Mouse (Mus musculus): ENCODE data around the gene Cpne5.
A peak's percentile ranks its signal among the peaks of the same experiment; 100 is the strongest.

The Cpne5 gene

DNA sequence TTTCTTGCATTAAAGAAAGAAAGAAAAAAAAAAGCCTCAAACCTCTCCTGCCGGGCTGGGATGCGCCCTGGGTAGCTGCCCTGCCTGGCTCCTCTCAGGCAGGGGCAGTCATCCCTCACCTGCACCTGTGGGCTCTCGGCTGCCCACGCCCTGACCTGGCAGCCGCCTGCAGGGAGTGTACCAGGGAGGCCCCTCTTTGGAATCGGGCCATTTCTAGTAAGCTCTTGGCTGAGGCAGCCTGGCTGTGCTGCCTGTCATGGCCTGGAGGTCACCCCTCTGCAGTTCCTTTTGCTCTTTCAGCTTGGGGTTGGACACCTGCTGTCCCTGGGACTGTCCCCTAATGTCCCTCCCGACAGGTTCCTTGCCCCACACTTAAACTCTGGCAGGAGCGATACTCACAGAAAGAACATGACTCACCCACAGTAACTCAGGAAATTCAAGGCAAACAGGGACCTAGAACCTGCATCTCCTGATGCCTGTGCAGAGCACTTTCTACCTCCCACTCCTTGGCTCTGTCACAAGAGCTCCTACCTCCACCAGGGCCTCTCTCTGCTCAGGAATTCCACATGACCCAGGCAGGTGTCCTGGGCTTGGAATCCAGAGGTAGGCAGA lies 71.9 kb downstream of the Cpne5 start:
- no peak for DNase-seq

GRCm38 (mm10) chr17:29165452-29165851 lies 72.5 kb downstream of the Cpne5 start:
- no peak for DNase-seq

DNA sequence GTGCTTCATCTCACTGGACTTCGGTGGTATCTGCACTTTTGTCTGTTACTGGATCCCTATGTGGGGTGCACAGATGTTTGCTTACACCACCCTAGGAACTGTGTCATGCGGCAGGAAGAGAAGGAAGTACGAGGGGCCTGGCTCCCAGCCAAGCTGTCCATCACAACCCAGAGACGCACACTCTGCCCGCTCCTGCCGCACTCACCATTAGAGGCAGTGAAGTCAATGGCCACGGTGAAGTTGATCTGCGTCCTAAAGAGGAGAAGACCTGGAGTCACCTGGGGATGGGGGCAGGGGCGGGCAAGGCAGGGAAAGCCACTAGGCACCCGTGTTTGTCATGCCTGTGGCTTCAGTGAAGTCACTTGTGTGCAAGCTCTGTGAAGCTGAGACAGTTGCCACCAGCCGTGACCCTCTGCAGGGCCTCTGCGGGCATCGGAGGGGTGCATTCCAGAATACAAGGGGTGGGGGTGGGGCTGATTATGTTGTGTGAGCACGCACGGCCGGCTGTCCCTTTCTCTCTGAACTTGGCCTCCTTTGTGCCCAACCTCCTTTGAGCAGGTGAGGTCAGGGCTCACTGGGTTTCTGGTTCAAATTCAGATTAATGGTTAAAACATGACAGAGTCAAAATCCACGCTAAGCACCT lies 73.4 kb downstream of the Cpne5 start:
- peak in 1 of 2 experiments; percentile 54 for DNase-seq

DNA sequence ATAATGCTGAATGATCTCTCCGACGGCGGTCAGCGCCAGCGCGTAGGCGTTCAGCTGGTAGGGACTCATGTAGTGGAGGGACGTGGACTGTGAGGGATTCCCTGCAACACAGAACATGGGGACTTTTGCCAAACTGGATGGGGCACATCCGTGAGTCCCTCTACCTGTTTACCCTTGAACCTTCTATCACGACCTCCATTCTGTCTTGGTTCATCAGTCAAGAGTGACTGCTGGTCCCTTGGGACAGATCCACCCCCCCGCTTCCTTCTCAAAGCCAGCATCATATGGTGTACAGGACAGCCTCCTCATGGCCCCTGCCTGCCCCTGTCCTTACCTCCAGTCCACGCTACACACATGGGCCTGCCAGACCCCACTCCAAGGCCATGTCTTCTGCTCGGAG lies 75.6 kb downstream of the Cpne5 start:
- peak in 1 of 2 experiments; percentile 39 for DNase-seq

DNA sequence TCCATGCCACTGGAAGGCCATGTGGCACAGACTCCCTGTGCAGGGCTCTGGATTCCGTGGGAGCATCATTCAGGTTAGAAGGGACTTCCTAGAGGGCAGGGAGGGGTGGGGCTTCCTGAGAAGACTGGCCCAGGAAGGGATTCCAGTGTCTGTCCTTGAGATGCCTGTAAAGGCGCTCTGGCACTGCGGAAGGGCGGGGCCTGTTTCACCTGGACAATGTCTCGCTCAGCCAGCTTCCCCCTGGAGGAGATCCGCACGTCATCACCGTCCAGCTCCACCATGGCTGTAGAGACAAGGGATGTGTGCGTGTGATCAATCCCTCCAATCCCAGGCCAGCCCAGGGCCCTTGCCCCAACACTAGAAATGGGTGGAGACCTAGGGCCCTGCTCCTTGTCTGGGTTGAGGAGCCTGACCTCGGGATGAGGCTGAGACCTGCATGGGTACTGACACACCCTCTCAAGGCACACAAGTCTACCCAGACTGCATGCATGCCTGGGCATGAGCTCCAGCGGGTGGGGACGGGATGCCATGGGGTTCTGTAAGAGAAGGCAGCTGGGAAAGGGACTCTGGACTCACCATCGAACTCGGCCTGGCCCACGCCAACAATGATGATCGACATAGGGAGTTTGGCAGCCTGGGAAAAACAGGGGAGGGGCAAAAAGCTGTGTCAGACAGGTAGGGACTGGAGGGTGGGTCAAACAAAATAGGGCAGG lies 78.1 kb downstream of the Cpne5 start:
- DNase-seq = no peak

GRCm38 (mm10) chr17:29159320-29159719 lies 78.6 kb downstream of the Cpne5 start:
- no peak for DNase-seq

- no peak for DNase-seq
Measured at GRCm38 (mm10) chr17:29158899-29159298, 79.1 kb downstream of the Cpne5 start.

DNA sequence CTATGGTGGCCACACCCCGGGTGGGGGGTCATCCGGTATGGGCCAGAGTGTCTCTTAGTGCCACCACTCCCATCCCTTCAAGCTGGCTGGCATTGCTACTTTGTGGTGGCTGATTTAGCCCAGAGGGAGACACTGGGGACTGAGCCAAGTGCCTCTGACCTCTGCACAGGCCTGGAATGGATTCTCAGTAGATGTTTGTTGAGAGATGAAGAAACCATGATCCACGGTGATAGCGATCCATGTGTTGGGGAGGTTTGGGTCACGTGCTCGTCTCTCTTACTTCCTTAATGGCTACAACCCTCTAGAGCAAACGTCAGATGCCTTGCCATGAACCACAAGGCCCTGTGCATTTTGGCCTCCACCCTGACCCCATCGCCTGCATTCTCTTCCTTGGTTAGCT lies 81.1 kb downstream of the Cpne5 start:
- no peak for DNase-seq

GRCm38 (mm10) chr17:29156396-29156795 lies 81.6 kb downstream of the Cpne5 start:
- no peak for DNase-seq

GRCm38 (mm10) chr17:29155355-29156135 lies 82.4 kb downstream of the Cpne5 start:
- no peak for DNase-seq

DNA sequence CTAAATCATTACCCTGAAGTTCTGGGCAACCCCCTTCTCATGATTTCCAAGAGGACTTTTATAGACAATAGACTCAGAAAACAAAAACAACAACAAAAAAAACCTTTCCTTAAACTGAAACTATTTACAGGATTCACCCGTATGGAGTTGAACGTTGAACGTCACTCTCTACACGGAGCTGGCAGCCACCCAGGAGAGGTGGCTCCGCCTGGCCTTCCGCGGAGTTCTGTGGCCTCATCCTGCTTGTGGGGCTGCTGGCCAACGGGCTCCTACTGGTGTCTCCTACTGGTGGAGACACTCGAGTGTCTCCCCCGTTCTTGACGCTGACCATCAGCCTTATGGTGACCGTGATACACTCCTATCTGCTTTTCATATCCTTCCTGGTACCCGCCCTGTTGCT lies 83.7 kb downstream of the Cpne5 start:
- no peak for DNase-seq

GRCm38 (mm10) chr17:29152547-29152946 lies 85.4 kb downstream of the Cpne5 start:
- DNase-seq = no peak

DNA sequence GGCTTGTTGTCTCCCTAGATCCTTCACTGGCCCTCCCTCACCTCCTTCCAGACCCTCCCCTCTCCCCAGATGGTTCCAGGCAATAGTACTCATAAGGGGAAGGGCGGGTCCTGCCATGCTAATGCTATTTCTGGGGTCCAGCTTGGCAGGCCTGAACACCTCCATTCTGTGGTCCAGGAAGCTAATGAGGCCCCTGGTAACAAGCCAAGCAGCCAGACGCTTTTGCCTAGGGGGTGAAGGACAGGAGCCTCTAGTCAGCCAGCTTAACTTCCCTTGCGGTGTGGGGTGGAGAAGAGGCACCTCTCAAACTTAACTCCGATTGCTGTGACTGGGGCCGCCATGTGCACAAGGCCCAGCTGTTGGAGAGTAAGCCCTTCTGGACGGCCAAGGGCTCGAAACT lies 88.2 kb downstream of the Cpne5 start:
- DNase-seq = no peak

- DNase-seq = no peak
Measured at GRCm38 (mm10) chr17:29147773-29148172, 90.2 kb downstream of the Cpne5 start.

- no peak for DNase-seq
Measured at GRCm38 (mm10) chr17:29147273-29147672, 90.7 kb downstream of the Cpne5 start.

DNA sequence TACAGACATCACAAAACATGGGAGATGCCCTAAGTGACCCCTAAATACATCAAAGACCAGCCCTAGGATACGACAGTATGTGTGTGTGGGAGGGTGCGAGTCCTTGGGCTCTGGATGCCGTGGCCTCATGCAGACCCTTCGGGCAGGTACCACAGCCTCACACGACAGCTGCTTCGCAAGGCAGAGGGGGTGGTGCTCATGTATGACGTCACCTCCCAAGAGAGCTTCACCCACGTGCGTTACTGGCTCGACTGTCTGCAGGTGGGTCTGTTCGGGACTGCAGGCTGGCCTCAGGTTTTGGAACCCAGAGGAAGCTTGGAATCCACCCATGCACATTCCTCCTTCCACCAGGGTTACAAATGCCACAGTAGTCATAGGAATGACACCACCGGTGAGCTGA lies 92.9 kb downstream of the Cpne5 start:
- DNase-seq = peak in 1 of 2 experiments; percentile 32

DNA sequence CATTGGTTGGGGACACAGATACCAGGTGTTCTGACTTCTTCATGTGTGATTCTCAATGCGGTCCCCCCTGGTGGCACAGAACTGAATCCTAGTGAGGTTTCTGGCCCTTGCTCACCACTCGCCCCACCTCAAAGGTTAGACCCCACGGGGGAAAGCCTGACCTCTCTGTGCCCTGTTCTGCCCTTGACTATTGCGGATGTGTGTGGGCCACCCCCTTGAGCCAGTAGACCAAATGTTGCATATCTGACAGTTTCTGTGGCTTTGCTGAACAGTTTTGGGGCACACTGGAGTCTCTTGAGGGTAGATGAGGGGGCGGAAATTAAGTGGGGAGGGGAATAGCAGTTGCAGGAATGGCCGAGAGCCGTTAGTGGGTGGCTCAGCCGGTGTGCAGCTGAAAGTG lies 94.7 kb downstream of the Cpne5 start:
- DNase-seq = no peak

- DNase-seq = no peak
Measured at GRCm38 (mm10) chr17:29141577-29141976, 96.4 kb downstream of the Cpne5 start.

DNA sequence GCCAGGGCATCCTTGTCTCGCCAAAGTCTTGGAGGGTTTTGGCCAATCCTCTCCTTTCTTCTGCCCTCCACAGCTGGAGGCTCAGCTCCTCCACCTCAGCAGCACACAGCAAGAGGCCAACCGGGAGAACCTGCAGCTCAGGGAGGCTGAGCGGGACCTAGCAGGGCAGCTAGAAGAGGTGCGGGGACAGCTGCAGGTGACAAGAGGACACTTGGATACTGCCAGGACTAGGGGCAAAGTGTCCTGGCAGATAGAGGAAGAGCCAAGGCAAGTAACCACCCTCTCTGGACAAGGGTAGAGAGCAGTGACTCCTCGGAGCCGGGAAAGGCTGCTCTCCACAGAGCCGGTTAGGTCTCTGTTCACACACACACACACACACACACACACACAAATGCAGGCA lies 100.1 kb downstream of the Cpne5 start:
- no peak for DNase-seq

- DNase-seq = no peak
Measured at GRCm38 (mm10) chr17:29136236-29136635, 101.7 kb downstream of the Cpne5 start.

DNA sequence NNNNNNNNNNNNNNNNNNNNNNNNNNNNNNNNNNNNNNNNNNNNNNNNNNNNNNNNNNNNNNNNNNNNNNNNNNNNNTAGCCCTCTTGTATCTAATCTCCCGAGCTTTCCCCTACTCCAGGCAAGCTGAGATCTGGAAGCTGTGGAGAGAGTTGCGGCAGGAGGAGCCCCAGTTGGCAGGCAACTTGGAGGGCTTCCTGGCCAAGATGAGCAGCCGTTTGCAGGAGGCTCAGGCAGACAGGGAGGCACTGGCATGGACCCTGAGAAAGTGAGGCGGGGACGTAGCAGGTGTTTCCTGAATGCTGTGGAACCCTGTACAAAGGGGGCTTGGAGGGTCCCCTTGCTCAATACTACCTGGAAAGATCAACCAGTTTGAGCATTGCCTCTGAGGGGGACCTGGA lies 102.9 kb downstream of the Cpne5 start:
- DNase-seq = no peak

DNA sequence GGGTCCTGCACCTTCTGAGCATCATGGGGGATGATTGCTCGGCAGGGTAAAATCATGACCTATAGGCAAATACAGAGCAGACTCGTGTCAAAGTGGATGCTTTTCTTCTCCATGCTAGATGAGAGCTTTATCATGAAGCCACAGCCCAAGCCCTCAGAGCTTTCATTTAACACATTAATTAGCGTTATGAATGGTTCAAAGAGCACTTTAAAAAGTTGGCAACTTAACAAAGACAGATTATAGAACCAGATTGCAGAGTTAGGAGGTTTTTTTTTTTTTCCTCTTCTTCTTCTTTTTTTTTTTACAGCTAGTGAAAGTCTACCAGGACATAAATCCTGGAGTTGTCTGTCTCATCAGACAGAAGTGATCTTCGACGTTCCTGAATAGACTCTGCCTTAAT lies 108.6 kb downstream of the Cpne5 start:
- no peak for DNase-seq

DNA sequence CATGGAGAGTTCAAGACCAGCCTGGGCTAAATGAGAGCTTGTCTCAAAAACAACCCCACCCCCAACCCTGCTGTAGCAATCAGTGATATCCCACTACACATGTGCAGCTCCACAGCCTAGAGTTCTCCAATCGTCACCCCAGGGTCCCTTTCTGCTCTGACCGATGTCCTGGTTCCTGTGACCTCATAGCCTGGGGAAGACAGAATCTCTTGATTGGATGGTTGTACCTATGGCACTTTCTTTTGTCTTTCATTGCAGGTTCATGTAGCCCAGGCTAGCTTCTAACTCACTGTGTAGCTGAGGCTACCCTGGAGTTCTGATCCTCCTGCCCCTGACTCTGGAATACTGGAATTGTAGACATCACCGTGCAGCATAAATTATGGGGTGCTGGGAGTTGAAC lies 111.4 kb downstream of the Cpne5 start:
- DNase-seq = no peak

All from spleen, adult 18-20 months (tissue).